Mouse (Mus musculus): Measurements from ENCODE around the gene Rora. TPM values are rescaled to one million over a fixed set of nuclear protein-coding genes. Genes with fewer than 3 reads are reported as not detected.

The Rora gene
- polyA plus RNA-seq, 1 experiment from 2014 or later, result 12.5 TPM

DNA sequence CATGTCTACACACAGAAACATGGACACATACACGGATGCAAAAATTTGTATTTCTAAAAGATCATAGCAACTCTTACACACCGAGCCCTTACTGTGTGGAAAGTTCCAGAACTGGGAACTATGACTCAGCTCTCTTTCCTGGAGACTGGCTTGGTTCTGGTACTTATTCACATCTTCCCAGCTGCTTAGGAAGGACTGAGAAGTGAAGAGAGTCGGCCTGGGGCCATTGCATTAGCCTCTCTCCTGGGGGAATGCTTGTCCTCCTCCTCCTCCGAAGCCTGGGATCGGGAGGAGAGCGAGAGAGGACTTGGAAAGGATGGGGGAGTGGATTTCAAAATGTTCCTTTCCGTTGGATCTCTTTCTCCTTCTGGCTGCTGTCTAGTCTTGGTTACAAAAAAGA, 511.1 kb downstream of the Rora start:
- WGBS, result 65% methylated on average over 7 of the region's 7 CpGs
- no peak for ATAC-seq (ENCODE audit: insufficient number of reproducible peaks, insufficient read depth, low FRiP score, low TSS enrichment)

GRCm38 (mm10) chr9:69165096-69165836, 511.7 kb downstream of the Rora start:
- no peak overlapping the region for H3K27ac ChIP-seq
- no peaks in the 10 kb centered on the region for H3K36me3 ChIP-seq
- WGBS, result 64% methylated on average over 7 of the region's 7 CpGs
- no peak overlapping the region for H3K9ac ChIP-seq
- H3K4me1 ChIP-seq, result no peaks in the 10 kb centered on the region
- H3K9me3 ChIP-seq, result no peaks in the 10 kb centered on the region
- ATAC-seq (ENCODE audit: insufficient number of reproducible peaks, insufficient read depth, low FRiP score, low TSS enrichment), result no peak
- no peak overlapping the region for H3K4me3 ChIP-seq
- H3K4me2 ChIP-seq (replicated peaks), result no peak overlapping the region
- no peaks in the 10 kb centered on the region for H3K27me3 ChIP-seq

More for the DNA sequence above, 511.1 kb downstream of the Rora start:
- no peaks in the 10 kb centered on the region for H3K9me3 ChIP-seq
- H3K4me1 ChIP-seq, result no peaks in the 10 kb centered on the region
- H3K27me3 ChIP-seq, result no peaks in the 10 kb centered on the region
- no peak overlapping the region for H3K9ac ChIP-seq
- no peak overlapping the region for H3K4me2 ChIP-seq (replicated peaks)
- H3K4me3 ChIP-seq, result no peak overlapping the region
- no peak overlapping the region for H3K27ac ChIP-seq
- no peaks in the 10 kb centered on the region for H3K36me3 ChIP-seq

DNA sequence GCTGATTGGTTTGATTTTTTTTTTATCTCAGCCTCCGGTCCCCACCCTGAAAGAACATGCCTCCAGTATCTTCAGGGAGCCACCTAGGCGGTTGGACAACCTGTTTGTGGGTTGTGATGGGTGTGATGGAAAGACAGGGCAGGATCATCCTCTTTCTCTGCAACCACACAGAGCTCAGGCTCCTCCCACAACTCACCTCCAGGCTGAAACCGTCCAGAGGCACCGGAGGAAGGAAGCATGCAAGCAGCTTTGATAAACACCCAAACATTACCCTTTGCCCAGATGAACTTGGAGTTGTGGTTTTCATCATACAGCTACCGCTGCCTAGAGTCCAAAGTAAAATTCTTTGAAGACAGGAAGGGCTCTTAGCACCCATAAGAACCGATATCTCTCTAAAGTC, 520.5 kb downstream of the Rora start:
- Histone ChIP-seq H3K27me3 (no peaks in the 10 kb centered on the region), H3K36me3 (no peaks in the 10 kb centered on the region), H3K4me1 (no peaks in the 10 kb centered on the region), H3K9ac (no peak overlapping the region), H3K27ac (no peak overlapping the region), H3K4me2 (replicated peaks) (no peak overlapping the region), H3K4me3 (no peak overlapping the region), H3K9me3 (no peaks in the 10 kb centered on the region)
- ATAC-seq (ENCODE audit: insufficient number of reproducible peaks, insufficient read depth, low FRiP score, low TSS enrichment), result no peak
- 76% methylated on average over 6 of the region's 6 CpGs for WGBS

- H3K4me2 ChIP-seq (replicated peaks), result no peak overlapping the region
- H3K27ac ChIP-seq, result no peak overlapping the region
- no peak for ATAC-seq (ENCODE audit: insufficient number of reproducible peaks, insufficient read depth, low FRiP score, low TSS enrichment)
- no peaks in the 10 kb centered on the region for H3K4me1 ChIP-seq
- H3K36me3 ChIP-seq, result no peaks in the 10 kb centered on the region
- H3K4me3 ChIP-seq, result no peak overlapping the region
- no peaks in the 10 kb centered on the region for H3K9me3 ChIP-seq
- WGBS, result 74% methylated on average over 10 of the region's 10 CpGs
- no peaks in the 10 kb centered on the region for H3K27me3 ChIP-seq
- H3K9ac ChIP-seq, result no peak overlapping the region
Observed at GRCm38 (mm10) chr9:69174527-69175116, 521.0 kb downstream of the Rora start.

GRCm38 (mm10) chr9:69176988-69177387, 523.4 kb downstream of the Rora start:
- Histone ChIP-seq H3K4me2 (replicated peaks) (no peak overlapping the region), H3K4me3 (no peak overlapping the region), H3K9ac (no peak overlapping the region), H3K4me1 (peaks cover 15% of the 10 kb centered on the region), H3K27me3 (no peaks in the 10 kb centered on the region), H3K27ac (no peak overlapping the region), H3K9me3 (no peaks in the 10 kb centered on the region), H3K36me3 (no peaks in the 10 kb centered on the region)
- WGBS, result 86% methylated on average over 3 of the region's 3 CpGs
- no peak for ATAC-seq (ENCODE audit: insufficient number of reproducible peaks, insufficient read depth, low FRiP score, low TSS enrichment)

DNA sequence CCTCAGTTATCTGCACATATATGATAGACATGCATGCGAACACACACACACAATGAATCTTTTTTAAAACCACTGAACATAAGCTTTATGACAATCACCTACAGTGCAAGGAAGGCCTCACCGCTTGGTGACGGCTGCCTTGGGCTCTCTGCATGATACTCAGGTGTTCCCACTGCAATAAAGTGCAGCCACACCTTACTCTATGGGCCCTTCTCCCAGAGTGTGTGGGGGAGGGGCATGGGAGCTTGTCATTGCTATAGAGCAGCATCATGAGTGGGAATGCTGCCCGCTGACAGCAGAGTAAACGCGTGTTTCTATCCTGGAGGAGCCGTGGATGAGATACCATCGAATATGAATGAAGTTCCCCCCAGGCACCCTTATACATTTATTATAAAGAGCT, 525.6 kb downstream of the Rora start:
- 93% methylated on average over 8 of the region's 8 CpGs for WGBS
- no peaks in the 10 kb centered on the region for H3K36me3 ChIP-seq
- H3K9ac ChIP-seq, result no peak overlapping the region
- no peak overlapping the region for H3K27ac ChIP-seq
- no peak overlapping the region for H3K4me2 ChIP-seq (replicated peaks)
- H3K9me3 ChIP-seq, result no peaks in the 10 kb centered on the region
- ATAC-seq (ENCODE audit: insufficient number of reproducible peaks, insufficient read depth, low FRiP score, low TSS enrichment), result no peak
- H3K4me3 ChIP-seq, result no peak overlapping the region
- H3K4me1 ChIP-seq, result peaks cover 15% of the 10 kb centered on the region
- no peaks in the 10 kb centered on the region for H3K27me3 ChIP-seq

DNA sequence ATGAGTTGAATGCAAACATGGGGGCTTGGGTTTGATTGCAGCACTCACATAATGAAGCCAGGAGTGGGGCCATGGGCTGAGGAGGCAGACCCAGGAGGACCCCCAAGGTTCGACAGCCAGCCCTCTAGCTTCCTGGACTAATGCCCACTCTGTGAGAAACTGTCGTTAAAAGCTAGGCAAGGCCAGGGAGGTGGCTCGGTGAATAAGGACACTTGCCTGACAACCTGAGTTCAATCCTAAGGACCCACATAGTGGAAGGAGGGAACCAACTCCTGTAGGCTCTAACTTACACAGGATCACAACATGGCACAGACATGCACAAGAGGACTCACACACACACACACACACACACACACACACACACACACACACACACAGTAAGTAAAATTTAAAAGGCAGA, 527.4 kb downstream of the Rora start:
- Histone ChIP-seq H3K27me3 (no peaks in the 10 kb centered on the region), H3K9ac (no peak overlapping the region), H3K9me3 (no peaks in the 10 kb centered on the region), H3K4me1 (peaks cover 15% of the 10 kb centered on the region), H3K4me3 (no peak overlapping the region), H3K4me2 (replicated peaks) (no peak overlapping the region), H3K36me3 (no peaks in the 10 kb centered on the region), H3K27ac (peak overlapping the region; percentile 78)
- ATAC-seq (ENCODE audit: insufficient number of reproducible peaks, insufficient read depth, low FRiP score, low TSS enrichment), result no peak
- WGBS, result 22% methylated on average over 3 of the region's 3 CpGs

- Histone ChIP-seq H3K9ac (no peak overlapping the region), H3K27me3 (no peaks in the 10 kb centered on the region), H3K4me2 (replicated peaks) (no peak overlapping the region), H3K27ac (peak overlapping the region; percentile 78), H3K36me3 (no peaks in the 10 kb centered on the region), H3K4me3 (no peak overlapping the region), H3K9me3 (no peaks in the 10 kb centered on the region), H3K4me1 (peaks cover 15% of the 10 kb centered on the region)
- ATAC-seq (ENCODE audit: insufficient number of reproducible peaks, insufficient read depth, low FRiP score, low TSS enrichment), result no peak
Observed at GRCm38 (mm10) chr9:69181411-69181810, 527.8 kb downstream of the Rora start.

GRCm38 (mm10) chr9:69183888-69184287, 530.3 kb downstream of the Rora start:
- H3K27ac ChIP-seq, result no peak overlapping the region
- peaks cover 15% of the 10 kb centered on the region for H3K4me1 ChIP-seq
- H3K9me3 ChIP-seq, result no peaks in the 10 kb centered on the region
- no peaks in the 10 kb centered on the region for H3K27me3 ChIP-seq
- ATAC-seq (ENCODE audit: insufficient number of reproducible peaks, insufficient read depth, low FRiP score, low TSS enrichment), result no peak
- WGBS, result 70% methylated on average over 4 of the region's 4 CpGs
- H3K9ac ChIP-seq, result no peak overlapping the region
- no peak overlapping the region for H3K4me2 ChIP-seq (replicated peaks)
- H3K4me3 ChIP-seq, result no peak overlapping the region
- no peaks in the 10 kb centered on the region for H3K36me3 ChIP-seq

DNA sequence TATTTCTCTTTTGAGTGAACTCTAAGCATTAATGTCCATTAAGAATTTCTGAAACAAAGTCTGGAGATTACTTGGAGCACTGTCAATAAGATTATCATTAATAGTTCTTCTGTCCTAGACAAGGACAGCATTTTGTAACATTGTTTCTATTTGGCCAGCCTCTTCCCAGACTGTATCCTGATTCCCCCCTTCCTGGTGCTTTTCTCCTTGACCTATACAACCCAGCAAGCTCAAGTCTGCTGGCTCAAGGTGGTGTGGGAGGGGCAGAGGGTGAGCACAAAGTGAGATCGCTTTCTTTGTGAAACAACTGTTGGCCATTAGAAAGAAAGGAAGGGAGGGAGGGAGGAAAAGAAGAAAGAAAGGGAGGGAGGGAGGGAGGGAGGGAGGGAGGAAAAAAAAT, 537.1 kb downstream of the Rora start:
- H3K9ac ChIP-seq, result no peak overlapping the region
- no peaks in the 10 kb centered on the region for H3K36me3 ChIP-seq
- H3K4me2 ChIP-seq (replicated peaks), result no peak overlapping the region
- no peak for ATAC-seq (ENCODE audit: insufficient number of reproducible peaks, insufficient read depth, low FRiP score, low TSS enrichment)
- 33% methylated on average over 1 of the region's 1 CpGs for WGBS
- no peak overlapping the region for H3K27ac ChIP-seq
- H3K4me1 ChIP-seq, result no peaks in the 10 kb centered on the region
- H3K9me3 ChIP-seq, result no peaks in the 10 kb centered on the region
- no peak overlapping the region for H3K4me3 ChIP-seq
- H3K27me3 ChIP-seq, result no peaks in the 10 kb centered on the region

GRCm38 (mm10) chr9:69192446-69192845, 538.9 kb downstream of the Rora start:
- no peak overlapping the region for H3K4me3 ChIP-seq
- no peaks in the 10 kb centered on the region for H3K4me1 ChIP-seq
- no peak overlapping the region for H3K4me2 ChIP-seq (replicated peaks)
- ATAC-seq (ENCODE audit: insufficient number of reproducible peaks, insufficient read depth, low FRiP score, low TSS enrichment), result no peak
- 87% methylated on average over 8 of the region's 8 CpGs for WGBS
- no peaks in the 10 kb centered on the region for H3K36me3 ChIP-seq
- H3K9me3 ChIP-seq, result no peaks in the 10 kb centered on the region
- H3K27me3 ChIP-seq, result no peaks in the 10 kb centered on the region
- no peak overlapping the region for H3K9ac ChIP-seq
- H3K27ac ChIP-seq, result no peak overlapping the region
